Mouse (Mus musculus) common myeloid progenitor, adult 5-6 weeks (primary cell): ENCODE results near the gene Olfr397. TPM values are rescaled to one million over a fixed set of nuclear protein-coding genes. Genes with fewer than 3 reads are reported as not detected.

Experiments
- ATAC-seq: replicated peaks from 2 replicates; pipeline ENCODE4 v1.8.0; 2016; ENCODE audit warnings: low read depth, mild to moderate bottlenecking, moderate TSS enrichment, inconsistent platforms; ENCODE audit not compliant: poor library complexity, severe bottlenecking
- total RNA-seq: library from RNA; stranded (forward); fragments of 200-1000, 187-1606 nt; gene quantifications from 2 replicates; pipeline ENCODE4 v1.2.3, GENCODE M21; 2017

Gene Olfr397
- total RNA-seq: not detected in 2 replicates

GRCm38 (mm10) chr11:73960517-73960916 lies at the start of gene Olfr397:
TSS of gene Olfr397 (plus strand) at chr11:73960817.
- no peak for ATAC-seq

- ATAC-seq: no peak
These were observed 24.2 kb upstream of the Olfr397 start, which contains the start of gene Olfr23 for GRCm38 (mm10) chr11:73936377-73936776. TSS of gene Olfr23 (plus strand) at chr11:73936677.

GRCm38 (mm10) chr11:73990307-73990706 lies 29.7 kb downstream of the Olfr397 start, which contains the start of gene Olfr398:
TSS of gene Olfr398 (minus strand) at chr11:73990407.
- ATAC-seq: no peak

DNA sequence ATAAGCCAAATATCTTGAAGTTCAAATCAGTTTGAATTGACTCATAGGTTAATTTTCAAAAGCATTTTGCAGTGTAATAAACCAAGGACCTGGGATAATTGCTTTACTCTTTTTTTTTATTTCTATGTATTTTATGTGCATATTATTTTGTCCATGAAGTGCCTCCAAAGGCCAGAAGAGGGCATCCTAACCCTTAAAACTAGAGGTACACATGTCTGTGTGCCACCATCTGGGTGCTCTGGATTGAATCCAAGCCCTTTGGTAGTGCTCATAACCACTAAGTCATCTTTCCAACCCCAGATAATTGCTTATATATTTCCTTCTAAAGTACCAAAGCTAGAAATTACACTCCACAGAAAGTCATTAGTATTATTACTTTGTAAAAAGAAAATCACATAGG lies 32.5 kb downstream of the Olfr397 start:
- no peak for ATAC-seq

Other genes with a start within 250 kb of the Olfr397 start
- not detected in 2 replicates for gene Olfr389, start 180.1 kb upstream of the Olfr397 start, total RNA-seq
- not detected in 2 replicates for gene Olfr390, start 177.9 kb upstream of the Olfr397 start, total RNA-seq
- not detected in 2 replicates for gene Olfr391-ps, start 157.8 kb upstream of the Olfr397 start, total RNA-seq
- gene Olfr392, start 143.8 kb upstream of the Olfr397 start, total RNA-seq: not detected in 2 replicates
- gene Olfr393, start 109.4 kb upstream of the Olfr397 start, total RNA-seq: not detected in 2 replicates
- not detected in 2 replicates for gene Olfr394, start 70.0 kb upstream of the Olfr397 start, total RNA-seq
- gene Olfr395, start 51.5 kb upstream of the Olfr397 start, total RNA-seq: not detected in 2 replicates
- gene Olfr23, start 24.1 kb upstream of the Olfr397 start, total RNA-seq: not detected in 2 replicates
- not detected in 2 replicates for gene Olfr398, start 29.6 kb downstream of the Olfr397 start, total RNA-seq
- gene Olfr139, start 95.7 kb downstream of the Olfr397 start, total RNA-seq: not detected in 2 replicates
- gene Olfr399, start 95.8 kb downstream of the Olfr397 start, total RNA-seq: not detected in 2 replicates
- not detected in 2 replicates for gene Zfp616, start 109.1 kb downstream of the Olfr397 start, total RNA-seq
- gene Olfr401, start 152.9 kb downstream of the Olfr397 start, total RNA-seq: not detected in 2 replicates
- gene Olfr402, start 192.7 kb downstream of the Olfr397 start, total RNA-seq: not detected in 2 replicates
- not detected in 2 replicates for gene Olfr403, start 225.4 kb downstream of the Olfr397 start, total RNA-seq